ENCODE assay signal across 24 mouse cellular contexts in genomic region chr4:59290972-59291576, GRCm38 (mm10).
DNase-seq lines count a peak whose midpoint lies in the region; ATAC-seq and TF ChIP-seq lines count a peak whose summit lies in the region.
"Had no signal": no experiment of that assay in that cellular context is flagged by ENCODE, and none has a peak within 500 bp of the region (broad histone marks: within the 10 kb centered on the region; RNA-seq: fewer than 3 reads in every experiment).

No protein-coding gene starts in this region.

- H3K36me3 ChIP-seq in spleen, adult 2 months (ENCODE audit: control insufficient read depth, insufficient read depth, low read length): no peaks in the 10 kb centered on the region
- H3K36me3 ChIP-seq: embryonic facial prominence, embryonic 12.5 days; heart, embryonic 13.5 days; hindbrain, embryonic 12.5 days; neural tube, embryonic 12.5 days had no signal

- DNase-seq in CD4-positive, CD25-positive, alpha-beta regulatory T cell, adult 2 months (ENCODE audit: low read depth, low spot score): peak; percentile 47
- DNase-seq in spleen, adult 2 months (ENCODE audit: low read depth in 1 of 2, low spot score in 2 of 2): no peak
- no peak for DNase-seq in spleen, postnatal 36 days (ENCODE audit: low spot score in 2 of 2)
- peak; percentile 45 for DNase-seq in T-cell, adult 2 months (ENCODE audit: low spot score)
- peak; percentile 56 for DNase-seq in naive thymus-derived CD4-positive, alpha-beta T cell, adult 2 months (ENCODE audit: low read depth)
- DNase-seq in layer of hippocampus, adult 11-12 months (ENCODE audit: low spot score): no peak
- no peak for DNase-seq in layer of hippocampus, adult 8-10 months (ENCODE audit: low spot score in 2 of 2)
- DNase-seq: adrenal gland, postnatal 25 days; cerebellum, adult 9-10 months; forebrain, postnatal 0 days; gastrocnemius, postnatal 14 days; heart, adult 2 months; liver, postnatal 0 days; midbrain, embryonic 14.5 days; retina, postnatal 1 day; right cerebral cortex, postnatal 25 days; spleen, adult 18-20 months had no signal

- 71% methylated on average over 6 of the region's 6 CpGs for WGBS in spleen, adult 2 months

- peaks cover 20% of the 10 kb centered on the region for H3K4me1 ChIP-seq in spleen, adult 2 months (ENCODE audit: control insufficient read depth, insufficient read depth, insufficient read length)
- H3K4me1 ChIP-seq: hindbrain, embryonic 12.5 days; neural tube, embryonic 12.5 days had no signal

- no peak for TF ChIP-seq CTCF in spleen, adult 2 months (IDR thresholded peaks at IDR 0.05; ENCODE audit: extremely low read depth, insufficient read depth, insufficient read length, insufficient replicate concordance)

- H3K27me3 ChIP-seq in spleen, adult 2 months (ENCODE audit: control insufficient read depth, insufficient read depth, low read length): no peaks in the 10 kb centered on the region
- H3K27me3 ChIP-seq: embryonic facial prominence, embryonic 12.5 days; heart, embryonic 13.5 days; hindbrain, embryonic 12.5 days; neural tube, embryonic 12.5 days had no signal

- no peak overlapping the region for H3K27ac ChIP-seq in spleen, adult 2 months (ENCODE audit: insufficient read depth, low read length)
- H3K27ac ChIP-seq: embryonic facial prominence, embryonic 12.5 days; hindbrain, embryonic 12.5 days; kidney, postnatal 0 days; neural tube, embryonic 12.5 days had no signal

- TF ChIP-seq POLR2A in spleen, adult 2 months (IDR thresholded peaks at IDR 0.05; ENCODE audit: low read depth, low read length): no peak

- H3K4me3 ChIP-seq in spleen, adult 2 months (ENCODE audit: extremely low read depth, insufficient read depth, insufficient read length): peak overlapping the region; percentile 9; the same call in 1 of the 2 replicates
- H3K4me3 ChIP-seq: embryonic facial prominence, embryonic 12.5 days; heart, adult 2 months; heart, embryonic 13.5 days; hindbrain, embryonic 12.5 days; neural tube, embryonic 12.5 days had no signal

- ATAC-seq in CD4-positive, CD25-positive, alpha-beta regulatory T cell, adult 4 months: no peak
- ATAC-seq: forebrain, postnatal 0 days; intestine, postnatal 0 days had no signal

Comparison
In these comparisons a context has a peak if more than half of its experiments do, and no peak if none do; other contexts are left out.
1. DNase-seq: peak in CD4-positive, CD25-positive, alpha-beta regulatory T cell, adult 2 months (single experiment), T-cell, adult 2 months (single experiment) and naive thymus-derived CD4-positive, alpha-beta T cell, adult 2 months (single experiment); none in spleen, adult 2 months (0 of 2), spleen, postnatal 36 days (0 of 2), layer of hippocampus, adult 11-12 months (single experiment) and layer of hippocampus, adult 8-10 months (0 of 2).